Mouse (Mus musculus): ENCODE measurements around the gene Tst. TPM values are rescaled to one million over a fixed set of nuclear protein-coding genes. Genes with fewer than 3 reads are reported as not detected.

Gene Tst
- 10.8 TPM for polyA plus RNA-seq (2015; fragmentation: Illumina TruSeq; extraction: RNeasy Lipid Tissue Mini Kit (QIAGEN cat#74804); ENCODE audit: insufficient read depth, low read depth, low replicate concordance)

GRCm38 (mm10) chr15:78405517-78406211 lies at the start of gene Tst:
Gene Tst, minus strand, starts transcription at chr15:78405907.

GRCm38 (mm10) chr15:78428391-78429138 lies 22.9 kb upstream of the Tst start, which contains the start of gene Kctd17:
Gene Kctd17, plus strand, starts transcription at chr15:78428564.

GRCm38 (mm10) chr15:78406293-78406934 lies 707 bp upstream of the Tst start, which contains the start of gene Mpst:
Gene Mpst, plus strand, starts transcription at chr15:78406416.

GRCm38 (mm10) chr15:78395478-78395962 lies 10.2 kb downstream of the Tst start, which contains the start of gene Tex33:
Gene Tex33, minus strand, starts transcription at chr15:78395912.

Other genes with a start within 250 kb of the Tst start
- gene Ift27, start 231.8 kb downstream of the Tst start, polyA plus RNA-seq (2015; fragmentation: Illumina TruSeq; extraction: RNeasy Lipid Tissue Mini Kit (QIAGEN cat#74804); ENCODE audit: insufficient read depth, low read depth, low replicate concordance), result 6.8 TPM
- not detected for gene Pvalb, start 199.5 kb downstream of the Tst start, polyA plus RNA-seq (2015; fragmentation: Illumina TruSeq; extraction: RNeasy Lipid Tissue Mini Kit (QIAGEN cat#74804); ENCODE audit: insufficient read depth, low read depth, low replicate concordance)
- 1.8 TPM for gene Ncf4, start 161.1 kb downstream of the Tst start, polyA plus RNA-seq (2015; fragmentation: Illumina TruSeq; extraction: RNeasy Lipid Tissue Mini Kit (QIAGEN cat#74804); ENCODE audit: insufficient read depth, low read depth, low replicate concordance)
- gene Csf2rb2, start 100.2 kb downstream of the Tst start, polyA plus RNA-seq (2015; fragmentation: Illumina TruSeq; extraction: RNeasy Lipid Tissue Mini Kit (QIAGEN cat#74804); ENCODE audit: insufficient read depth, low read depth, low replicate concordance), result 1.5 TPM
- gene Csf2rb, start 80.2 kb downstream of the Tst start, polyA plus RNA-seq (2015; fragmentation: Illumina TruSeq; extraction: RNeasy Lipid Tissue Mini Kit (QIAGEN cat#74804); ENCODE audit: insufficient read depth, low read depth, low replicate concordance), result 5.7 TPM
- gene Tex33, start 10.0 kb downstream of the Tst start, polyA plus RNA-seq (2015; fragmentation: Illumina TruSeq; extraction: RNeasy Lipid Tissue Mini Kit (QIAGEN cat#74804); ENCODE audit: insufficient read depth, low read depth, low replicate concordance), result not detected
- gene Mpst, start 509 bp upstream of the Tst start, polyA plus RNA-seq (2015; fragmentation: Illumina TruSeq; extraction: RNeasy Lipid Tissue Mini Kit (QIAGEN cat#74804); ENCODE audit: insufficient read depth, low read depth, low replicate concordance), result 10.4 TPM
- 13.0 TPM for gene Kctd17, start 22.7 kb upstream of the Tst start, polyA plus RNA-seq (2015; fragmentation: Illumina TruSeq; extraction: RNeasy Lipid Tissue Mini Kit (QIAGEN cat#74804); ENCODE audit: insufficient read depth, low read depth, low replicate concordance)
- gene Tmprss6, start 62.7 kb upstream of the Tst start, polyA plus RNA-seq (2015; fragmentation: Illumina TruSeq; extraction: RNeasy Lipid Tissue Mini Kit (QIAGEN cat#74804); ENCODE audit: insufficient read depth, low read depth, low replicate concordance), result 0.42 TPM
- gene Il2rb, start 89.4 kb upstream of the Tst start, polyA plus RNA-seq (2015; fragmentation: Illumina TruSeq; extraction: RNeasy Lipid Tissue Mini Kit (QIAGEN cat#74804); ENCODE audit: insufficient read depth, low read depth, low replicate concordance), result not detected
- 3.3 TPM for gene C1qtnf6, start 125.5 kb upstream of the Tst start, polyA plus RNA-seq (2015; fragmentation: Illumina TruSeq; extraction: RNeasy Lipid Tissue Mini Kit (QIAGEN cat#74804); ENCODE audit: insufficient read depth, low read depth, low replicate concordance)
- 3.4 TPM for gene Sstr3, start 138.8 kb upstream of the Tst start, polyA plus RNA-seq (2015; fragmentation: Illumina TruSeq; extraction: RNeasy Lipid Tissue Mini Kit (QIAGEN cat#74804); ENCODE audit: insufficient read depth, low read depth, low replicate concordance)
- 2.2 TPM for gene Rac2, start 166.9 kb upstream of the Tst start, polyA plus RNA-seq (2015; fragmentation: Illumina TruSeq; extraction: RNeasy Lipid Tissue Mini Kit (QIAGEN cat#74804); ENCODE audit: insufficient read depth, low read depth, low replicate concordance)
- gene Cyth4, start 191.1 kb upstream of the Tst start, polyA plus RNA-seq (2015; fragmentation: Illumina TruSeq; extraction: RNeasy Lipid Tissue Mini Kit (QIAGEN cat#74804); ENCODE audit: insufficient read depth, low read depth, low replicate concordance), result 4.9 TPM

All from pancreas, adult 10 weeks (tissue).